7 mouse cellular contexts compared by ENCODE assay signal in the genomic region with DNA sequence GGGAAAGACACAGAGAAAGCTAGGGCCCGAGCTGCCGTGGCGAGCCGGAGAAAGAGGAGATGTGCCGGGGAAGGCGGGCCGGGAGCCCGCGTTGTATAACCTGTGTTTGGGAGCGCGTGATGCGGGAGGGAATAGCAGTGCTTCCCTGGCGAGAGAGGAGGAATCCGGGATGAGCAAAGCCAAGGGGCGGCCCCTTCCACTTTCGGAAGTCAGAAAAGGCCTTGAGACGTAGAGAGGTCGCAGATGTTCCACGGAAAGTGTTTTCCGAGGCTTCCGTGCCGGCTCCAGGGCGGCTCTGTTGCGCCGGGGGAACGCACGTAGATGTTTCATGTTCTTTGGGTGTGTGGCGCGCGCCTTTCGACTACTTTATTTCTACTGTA. TPM values are rescaled to one million over a fixed set of nuclear protein-coding genes. Genes with fewer than 3 reads are reported as not detected.
DNase-seq lines count a peak whose midpoint lies in the region; ATAC-seq and TF ChIP-seq lines count a peak whose summit lies in the region.

No protein-coding gene starts in this region.

- H3K27ac ChIP-seq in cortical plate, adult 2 months (ENCODE audit: insufficient read depth, low read length), result peak overlapping the region; percentile 91
- peak overlapping the region; percentile 96 for H3K27ac ChIP-seq in heart, embryonic 16.5 days (ENCODE audit: low read length)
- H3K27ac ChIP-seq in liver, embryonic 13.5 days, result peak overlapping the region; percentile 91
- H3K27ac ChIP-seq in neural tube, embryonic 15.5 days (replicated peaks), result peak overlapping the region; percentile 96

- DNase-seq in ovary, adult 18-20 months (ENCODE audit: low spot score), result peak; percentile 36
- DNase-seq in ovary, postnatal 10 days (ENCODE audit: low spot score), result no peak
- no peak for DNase-seq in liver, embryonic 13.5 days
- DNase-seq in right cerebral cortex, postnatal 25 days, result no peak

- H3K4me1 ChIP-seq in cortical plate, adult 2 months (ENCODE audit: control insufficient read depth, insufficient read depth, low read length), result peaks cover 2% of the 10 kb centered on the region; the same call in 1 of the 2 replicates
- H3K4me1 ChIP-seq in heart, embryonic 16.5 days (ENCODE audit: control insufficient read depth, insufficient read depth, low read length), result peaks cover 26% of the 10 kb centered on the region
- H3K4me1 ChIP-seq in liver, embryonic 13.5 days (replicated peaks), result peaks cover 44% of the 10 kb centered on the region
- H3K4me1 ChIP-seq in neural tube, embryonic 15.5 days, result peaks cover 36% of the 10 kb centered on the region

- peak; percentile 33 for ATAC-seq in heart, embryonic 16.5 days (replicated peaks; ENCODE audit: extremely low read depth, insufficient read depth, low FRiP score)
- no peak for ATAC-seq in liver, embryonic 13.5 days (ENCODE audit: low read depth)
- ATAC-seq in neural tube, embryonic 15.5 days (ENCODE audit: low FRiP score), result peak; percentile 45

- peak overlapping the region; percentile 93 for H3K4me2 ChIP-seq in heart, embryonic 16.5 days (ENCODE audit: low read depth, low read length)
- peak overlapping the region; percentile 79 for H3K4me2 ChIP-seq in liver, embryonic 13.5 days
- peak overlapping the region; percentile 71 for H3K4me2 ChIP-seq in neural tube, embryonic 15.5 days

- no peaks in the 10 kb centered on the region for H3K27me3 ChIP-seq in heart, embryonic 16.5 days (ENCODE audit: control insufficient read depth, insufficient read depth, low read length)
- no peaks in the 10 kb centered on the region for H3K27me3 ChIP-seq in liver, embryonic 13.5 days
- H3K27me3 ChIP-seq in neural tube, embryonic 15.5 days (replicated peaks), result no peaks in the 10 kb centered on the region

- TF ChIP-seq POLR2A in cortical plate, adult 2 months (IDR thresholded peaks at IDR 0.05; ENCODE audit: extremely low read depth, insufficient read depth, low read length), result no peak

- H3K4me3 ChIP-seq in cortical plate, adult 2 months (ENCODE audit: insufficient read depth, low read length), result peak overlapping the region; percentile 93
- peak overlapping the region; percentile 98 for H3K4me3 ChIP-seq in heart, embryonic 16.5 days (ENCODE audit: low read length)
- H3K4me3 ChIP-seq in liver, embryonic 13.5 days (replicated peaks), result peak overlapping the region; percentile 89
- H3K4me3 ChIP-seq in neural tube, embryonic 15.5 days (replicated peaks), result peak overlapping the region; percentile 66

- WGBS in heart, embryonic 16.5 days, result under 1% methylated on average over 31 of the region's 31 CpGs
- under 1% methylated on average over 31 of the region's 31 CpGs for WGBS in liver, embryonic 13.5 days (ENCODE audit: insufficient replicate concordance)
- WGBS in neural tube, embryonic 15.5 days, result under 1% methylated on average over 31 of the region's 31 CpGs

- TF ChIP-seq CTCF in cortical plate, adult 2 months (IDR thresholded peaks at IDR 0.05; ENCODE audit: extremely low read depth, insufficient read depth, low read length), result no peak

- peak overlapping the region; percentile 98 for H3K9ac ChIP-seq in heart, embryonic 16.5 days (ENCODE audit: low read length)
- H3K9ac ChIP-seq in liver, embryonic 13.5 days, result peak overlapping the region; percentile 93
- peak overlapping the region; percentile 86 for H3K9ac ChIP-seq in neural tube, embryonic 15.5 days (replicated peaks)

- H3K36me3 ChIP-seq in heart, embryonic 16.5 days (ENCODE audit: control insufficient read depth, insufficient read depth), result no peaks in the 10 kb centered on the region
- peaks cover 19% of the 10 kb centered on the region for H3K36me3 ChIP-seq in liver, embryonic 13.5 days
- H3K36me3 ChIP-seq in neural tube, embryonic 15.5 days, result no peaks in the 10 kb centered on the region

- H3K9me3 ChIP-seq in heart, embryonic 16.5 days (replicated peaks; ENCODE audit: control insufficient read depth, low read length), result no peaks in the 10 kb centered on the region
- no peaks in the 10 kb centered on the region for H3K9me3 ChIP-seq in liver, embryonic 13.5 days (replicated peaks)
- no peaks in the 10 kb centered on the region for H3K9me3 ChIP-seq in neural tube, embryonic 15.5 days (replicated peaks)

RNA-seq across cellular contexts. Expression of a gene that starts 0.5 kb away (rescaled TPM):
- 53.4 and 54.3 TPM in 2 replicates for polyA plus RNA-seq in cortical plate, adult 2 months (2012; rRNA removed)
- polyA plus RNA-seq in heart, embryonic 16.5 days (2015; fragmentation: Nextera tagmentation; extraction: Ambion mirVana), result 67.3 and 69.6 TPM in 2 replicates
- polyA plus RNA-seq in liver, embryonic 13.5 days (2015; fragmentation: Nextera tagmentation; extraction: Ambion mirVana), result 28.0 and 32.9 TPM in 2 replicates
- 91.1 and 99.3 TPM in 2 replicates for polyA plus RNA-seq in neural tube, embryonic 15.5 days (2015; fragmentation: Nextera tagmentation; extraction: Ambion mirVana)

RNA-seq across cellular contexts. Expression of a gene that starts 45.3 kb away (rescaled TPM):
- 0.06 and 0.08 TPM in 2 replicates for polyA plus RNA-seq in cortical plate, adult 2 months (2012; rRNA removed)
- 0.22 and 0.37 TPM in 2 replicates for polyA plus RNA-seq in heart, embryonic 16.5 days (2015; fragmentation: Nextera tagmentation; extraction: Ambion mirVana)
- 9.2 and 10.9 TPM in 2 replicates for polyA plus RNA-seq in liver, embryonic 13.5 days (2015; fragmentation: Nextera tagmentation; extraction: Ambion mirVana)
- not detected in 2 replicates for polyA plus RNA-seq in neural tube, embryonic 15.5 days (2015; fragmentation: Nextera tagmentation; extraction: Ambion mirVana)
